Mouse (Mus musculus) adrenal gland, adult 2 months (tissue): ENCODE measurements around the gene Tfec. TPM values are rescaled to one million over a fixed set of nuclear protein-coding genes. Genes with fewer than 3 reads are reported as not detected.

Experiments used
- DNase-seq: peaks from one replicate; pipeline ENCODE4 v3.0.0; 2021
- polyA plus RNA-seq: library from polyadenylated mRNA; depleted of rRNA; stranded (reverse); fragments of >200 nt; gene quantifications from 2 replicates; pipeline ENCODE4 v1.2.3, GENCODE M21; 2012; rRNA removed
- total RNA-seq, 2 experiments: library from RNA; stranded (reverse); gene quantifications; 2 replicates each; pipeline ENCODE4 v1.2.3; 2021

The Tfec gene
- total and polyA plus RNA-seq, 3 experiments, result 0.23 to 0.48 TPM; not detected in 1

GRCm38 (mm10) chr6:16794036-16794435 lies 104.2 kb downstream of the Tfec start:
- DNase-seq, result no peak

GRCm38 (mm10) chr6:16785166-16785565 lies 113.1 kb downstream of the Tfec start:
- no peak for DNase-seq

Other genes starting within 250 kb of the Tfec start
- gene Tes, start 166.7 kb upstream of the Tfec start, total RNA-seq, result 10 to 100 TPM in 1 of 2 experiments, 1 to 10 TPM in 1; 6.5 to 19.4 TPM
- 2.4 and 3.3 TPM in 2 replicates for gene Tes, start 166.7 kb upstream of the Tfec start, polyA plus RNA-seq